Mouse (Mus musculus): ENCODE results near the gene Aak1.

DNA sequence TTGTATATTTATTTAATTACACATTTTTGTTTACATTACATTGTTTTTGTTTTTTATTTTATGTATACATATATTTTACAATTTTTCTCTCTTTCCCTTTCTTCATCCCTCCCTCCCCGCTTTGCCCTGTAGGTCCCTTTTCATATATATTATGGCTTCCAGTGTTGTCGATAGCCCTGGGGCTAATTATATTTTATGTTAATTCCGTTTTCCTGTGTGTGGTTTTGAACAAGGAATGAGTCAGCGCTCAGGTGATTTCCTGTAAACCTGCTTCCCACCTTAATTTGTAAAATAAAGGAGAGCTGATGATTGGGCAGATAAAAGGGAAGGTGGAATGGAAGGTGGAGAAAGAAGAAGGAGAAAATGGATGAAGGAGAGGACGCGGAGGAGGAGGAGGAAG lies 159.6 kb downstream of the Aak1 start, which contains the start of gene Nfu1:
- TF ChIP-seq POLR2A (IDR thresholded peaks at IDR 0.05; ENCODE audit: low read depth, low read length) = no peak
- TF ChIP-seq POLR2AphosphoS2 (IDR thresholded peaks at IDR 0.05; ENCODE audit: low read depth, low read length) = no peak
- TF ChIP-seq CTCF (conservative IDR thresholded peaks at IDR 0.05 in 1 of 2, IDR thresholded peaks at IDR 0.05 in 1 of 2; ENCODE audit: low read depth in 2 of 2, low read length in 2 of 2) = no peak
- no peak for TF ChIP-seq SIN3A (IDR thresholded peaks at IDR 0.05; ENCODE audit: low read length)
- TF ChIP-seq RAD21 (IDR thresholded peaks at IDR 0.05; ENCODE audit: low read depth, low read length) = no peak
- TF ChIP-seq MAX (IDR thresholded peaks at IDR 0.05; ENCODE audit: low read length) = no peak
- no peak for TF ChIP-seq EP300 (IDR thresholded peaks at IDR 0.05; ENCODE audit: low read length)
- TF ChIP-seq CHD2 (IDR thresholded peaks at IDR 0.05; ENCODE audit: low read length) = no peak
- TF ChIP-seq NRF1 (IDR thresholded peaks at IDR 0.05; ENCODE audit: low read depth, low read length) = no peak
